Mouse (Mus musculus): ENCODE measurements at regions not wholly inside any gene's neighbourhood (a gene's known extent, or its start where the extent isn't known, plus 50 kb on each side); places are given as distances from the start of the nearest gene placed in this dataset.

- no peak for TF ChIP-seq CTCF (IDR thresholded peaks at IDR 0.05; ENCODE audit: low read depth, low read length)
- no peak for TF ChIP-seq GATA1 (IDR thresholded peaks at IDR 0.05; ENCODE audit: borderline replicate concordance, low read length)
- TF ChIP-seq POLR2AphosphoS5 (IDR thresholded peaks at IDR 0.05; ENCODE audit: insufficient replicate concordance, low read depth, low read length) = no peak
- TF ChIP-seq TAL1 (conservative IDR thresholded peaks at IDR 0.05; ENCODE audit: low read depth, low read length) = no peak
Observed at GRCm38 (mm10) chr1:88622356-88622755, 79.7 kb downstream of the Arl4c start.
